ENCODE assay signal across 15 mouse cellular contexts in genomic region chr6:88384420-88385053, GRCm38 (mm10).
DNase-seq lines count a peak whose midpoint lies in the region; ATAC-seq and TF ChIP-seq lines count a peak whose summit lies in the region.
"Had no signal": no experiment of that assay in that cellular context is flagged by ENCODE, and none has a peak within 500 bp of the region (broad histone marks: within the 10 kb centered on the region; RNA-seq: fewer than 3 reads in every experiment).

No protein-coding gene starts in this region.

- no peak for TF ChIP-seq CTCF in cerebellum, adult 2 months (IDR thresholded peaks at IDR 0.05; ENCODE audit: borderline replicate concordance, insufficient read depth, low read depth, low read length)

- peaks cover 8% of the 10 kb centered on the region for H3K4me1 ChIP-seq in heart, embryonic 11.5 days (ENCODE audit: control insufficient read depth, insufficient read depth, low read length)
- H3K4me1 ChIP-seq in neural tube, embryonic 13.5 days (replicated peaks) = peaks cover 38% of the 10 kb centered on the region
- peaks cover 50% of the 10 kb centered on the region for H3K4me1 ChIP-seq in limb, embryonic 12.5 days (replicated peaks)
- H3K4me1 ChIP-seq in cerebellum, adult 2 months (ENCODE audit: control insufficient read depth, insufficient read depth, low read length) = no peaks in the 10 kb centered on the region; the same call in 1 of the 2 replicates

- H3K9ac ChIP-seq in heart, embryonic 11.5 days (ENCODE audit: low read depth, low read length) = no peak overlapping the region
- no peak overlapping the region for H3K9ac ChIP-seq in neural tube, embryonic 13.5 days
- H3K9ac ChIP-seq in limb, embryonic 12.5 days (replicated peaks) = no peak overlapping the region
- H3K9ac ChIP-seq: forebrain, embryonic 15.5 days; hindbrain, embryonic 13.5 days had no signal

- no peak overlapping the region for H3K4me3 ChIP-seq in heart, embryonic 11.5 days (ENCODE audit: low read depth, low read length)
- H3K4me3 ChIP-seq in neural tube, embryonic 13.5 days = no peak overlapping the region
- no peak overlapping the region for H3K4me3 ChIP-seq in limb, embryonic 12.5 days (replicated peaks)
- H3K4me3 ChIP-seq in cerebellum, adult 2 months (replicated peaks; ENCODE audit: insufficient read depth, low read depth, low read length) = no peak overlapping the region
- H3K4me3 ChIP-seq: forebrain, embryonic 15.5 days; hindbrain, embryonic 13.5 days; myocyte had no signal

- H3K27me3 ChIP-seq in heart, embryonic 11.5 days (ENCODE audit: control insufficient read depth, insufficient read depth, low read length) = no peaks in the 10 kb centered on the region
- no peaks in the 10 kb centered on the region for H3K27me3 ChIP-seq in neural tube, embryonic 13.5 days
- no peaks in the 10 kb centered on the region for H3K27me3 ChIP-seq in limb, embryonic 12.5 days
- H3K27me3 ChIP-seq in cerebellum, adult 2 months (ENCODE audit: control insufficient read depth, insufficient read depth, low read length) = no peaks in the 10 kb centered on the region
- H3K27me3 ChIP-seq: forebrain, embryonic 15.5 days had no signal

- no peaks in the 10 kb centered on the region for H3K36me3 ChIP-seq in heart, embryonic 11.5 days (ENCODE audit: control insufficient read depth, insufficient read depth, low read length)
- no peaks in the 10 kb centered on the region for H3K36me3 ChIP-seq in neural tube, embryonic 13.5 days
- H3K36me3 ChIP-seq in limb, embryonic 12.5 days = no peaks in the 10 kb centered on the region
- H3K36me3 ChIP-seq: forebrain, embryonic 15.5 days; hindbrain, embryonic 13.5 days had no signal

- H3K9me3 ChIP-seq in heart, embryonic 11.5 days (replicated peaks; ENCODE audit: control insufficient read depth, low read length) = no peaks in the 10 kb centered on the region
- H3K9me3 ChIP-seq in neural tube, embryonic 13.5 days = no peaks in the 10 kb centered on the region
- no peaks in the 10 kb centered on the region for H3K9me3 ChIP-seq in limb, embryonic 12.5 days
- H3K9me3 ChIP-seq: forebrain, embryonic 15.5 days; hindbrain, embryonic 13.5 days had no signal

- DNase-seq in heart, adult 9 months (ENCODE audit: low spot score in 2 of 2) = no peak
- DNase-seq in neural tube, embryonic 10.5 days (ENCODE audit: extremely low spot score, low spot score) = no peak
- DNase-seq in cerebellum, adult 2 months = no peak
- DNase-seq in frontal cortex, postnatal 14 days (ENCODE audit: low spot score in 2 of 2) = no peak
- DNase-seq: adrenal gland, postnatal 25 days; B cell, adult 2 months; left cerebral cortex, postnatal 4 days had no signal

- 60% methylated on average over 8 of the region's 8 CpGs for WGBS in heart, embryonic 11.5 days (ENCODE audit: insufficient replicate concordance)
- WGBS in neural tube, embryonic 13.5 days = 73% methylated on average over 8 of the region's 8 CpGs
- 35% methylated on average over 8 of the region's 8 CpGs for WGBS in limb, embryonic 12.5 days
- WGBS in cerebellum, adult 2 months = 85% methylated on average over 8 of the region's 8 CpGs

- H3K4me2 ChIP-seq in heart, embryonic 11.5 days = no peak overlapping the region
- H3K4me2 ChIP-seq in neural tube, embryonic 13.5 days = no peak overlapping the region
- peak overlapping the region; percentile 24; the same call in 1 of the 2 replicates for H3K4me2 ChIP-seq in limb, embryonic 12.5 days
- H3K4me2 ChIP-seq: forebrain, embryonic 15.5 days; hindbrain, embryonic 13.5 days had no signal

- no peak for ATAC-seq in heart, embryonic 11.5 days (replicated peaks; ENCODE audit: insufficient number of reproducible peaks, low FRiP score, low TSS enrichment)
- no peak for ATAC-seq in neural tube, embryonic 13.5 days (ENCODE audit: low read depth)
- no peak; the same call in 1 of the 2 replicates for ATAC-seq in limb, embryonic 12.5 days (ENCODE audit: insufficient number of reproducible peaks, insufficient read depth, low FRiP score, low TSS enrichment, low read depth)
- no peak for ATAC-seq in cerebellum, adult (ENCODE audit: insufficient number of reproducible peaks, low FRiP score, low TSS enrichment)
- ATAC-seq: forebrain, embryonic 15.5 days had no signal

- no peak for TF ChIP-seq POLR2A in cerebellum, adult 2 months (IDR thresholded peaks at IDR 0.05; ENCODE audit: borderline replicate concordance, insufficient read depth, low read length)

- H3K27ac ChIP-seq in heart, embryonic 11.5 days (ENCODE audit: low read depth, low read length) = peak overlapping the region; percentile 47; the same call in 1 of the 2 replicates
- H3K27ac ChIP-seq in neural tube, embryonic 13.5 days (replicated peaks) = 0 out of 2 replicates have a peak overlapping the region, but pooled peaks have one; percentile 39
- H3K27ac ChIP-seq in limb, embryonic 12.5 days = peak overlapping the region; percentile 85
- no peak overlapping the region for H3K27ac ChIP-seq in cerebellum, adult 2 months (ENCODE audit: insufficient read depth, low read length)
- H3K27ac ChIP-seq: forebrain, embryonic 15.5 days; hindbrain, embryonic 13.5 days; kidney, postnatal 0 days had no signal
